Mouse (Mus musculus) embryo, embryonic 9.5 days (tissue): ENCODE measurements around the gene Phykpl.
A peak's percentile ranks its signal among the peaks of the same experiment; 100 is the strongest.

Source experiments
- DNase-seq: peaks from one replicate; pipeline ENCODE4 v3.0.0-alpha.2; 2017; ENCODE audit errors: extremely low spot score

The Phykpl gene

GRCm38 (mm10) chr11:51644217-51644616, 59.7 kb downstream of the Phykpl start:
- no peak for DNase-seq

GRCm38 (mm10) chr11:51645293-51645692, 60.7 kb downstream of the Phykpl start:
- no peak for DNase-seq

- DNase-seq, result no peak
Observed at GRCm38 (mm10) chr11:51646245-51646644, 61.7 kb downstream of the Phykpl start.

GRCm38 (mm10) chr11:51646751-51647667, 62.5 kb downstream of the Phykpl start:
- peak; percentile 29 for DNase-seq

- DNase-seq, result peak; percentile 85
Observed at GRCm38 (mm10) chr11:51648566-51648965, 64.0 kb downstream of the Phykpl start.

- DNase-seq, result peak; percentile 14
Observed at GRCm38 (mm10) chr11:51649111-51649888, 64.7 kb downstream of the Phykpl start.

GRCm38 (mm10) chr11:51649889-51650199, 65.3 kb downstream of the Phykpl start:
- DNase-seq, result peak; percentile 35

GRCm38 (mm10) chr11:51650261-51650660, 65.7 kb downstream of the Phykpl start:
- no peak for DNase-seq

GRCm38 (mm10) chr11:51650691-51651515, 66.3 kb downstream of the Phykpl start, which contains the start of the genes N4bp3 and D930048N14Rik:
TSS of gene N4bp3 (minus strand) at chr11:51650842.
TSS of gene D930048N14Rik (plus strand) at chr11:51650954.
- DNase-seq, result peak; percentile 78

GRCm38 (mm10) chr11:51652889-51653418, 68.4 kb downstream of the Phykpl start:
- DNase-seq, result no peak

- no peak for DNase-seq
Observed at GRCm38 (mm10) chr11:51653736-51654135, 69.2 kb downstream of the Phykpl start.
